Mouse (Mus musculus) adrenal gland, adult (tissue): ENCODE measurements at regions not wholly inside any gene's neighbourhood (a gene's known extent, or its start where the extent isn't known, plus 50 kb on each side); places are given as distances from the start of the nearest gene placed in this dataset.

Experiments
- DNase-seq, 2 experiments: peaks; one replicate each; pipeline ENCODE4 v3.0.0; 2022 to 2023; ENCODE audit warnings: low spot score in 1 of 2; ENCODE audit not compliant: inconsistent age in 2 of 2

DNA sequence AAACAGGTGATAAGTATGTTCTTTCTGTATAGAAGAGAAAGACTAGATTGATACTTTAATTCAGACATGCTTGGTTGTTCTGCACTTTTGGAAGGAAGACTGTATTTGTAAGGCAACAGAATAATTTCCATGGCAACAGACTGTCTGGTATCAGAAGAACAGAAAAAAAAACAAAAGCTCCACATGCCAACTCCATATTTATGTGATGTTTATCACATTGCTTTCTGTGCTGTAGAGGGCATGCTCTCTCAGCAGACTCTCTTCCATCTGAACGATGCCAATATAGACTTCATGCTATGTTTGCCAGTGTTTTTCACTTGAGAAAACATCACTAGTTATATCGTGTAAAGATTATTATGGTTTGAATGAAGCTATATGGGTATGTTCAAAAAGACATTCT, 1333.5 kb downstream of the Gsdmc2 start:
- DNase-seq: no peak

DNA sequence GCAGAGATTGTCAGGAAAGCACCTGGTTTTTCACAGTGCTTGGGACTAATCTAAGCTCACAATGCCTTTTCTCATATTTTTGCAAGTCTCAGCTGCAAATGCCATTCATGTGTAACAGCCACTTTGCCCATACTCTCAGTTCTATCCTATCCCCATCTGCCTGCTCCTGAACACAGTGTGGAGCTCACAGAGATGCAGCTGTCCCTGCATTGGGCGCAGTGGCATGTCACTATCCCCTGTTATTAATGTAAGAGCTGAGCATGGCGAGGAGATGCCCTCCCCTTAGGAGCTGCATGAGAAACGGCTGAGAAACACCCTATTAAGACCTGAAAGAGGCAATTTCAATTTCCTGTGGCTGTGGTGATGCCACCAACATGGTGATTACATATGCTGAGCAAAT, 1341.1 kb downstream of the Gsdmc2 start:
- DNase-seq: no peak

DNA sequence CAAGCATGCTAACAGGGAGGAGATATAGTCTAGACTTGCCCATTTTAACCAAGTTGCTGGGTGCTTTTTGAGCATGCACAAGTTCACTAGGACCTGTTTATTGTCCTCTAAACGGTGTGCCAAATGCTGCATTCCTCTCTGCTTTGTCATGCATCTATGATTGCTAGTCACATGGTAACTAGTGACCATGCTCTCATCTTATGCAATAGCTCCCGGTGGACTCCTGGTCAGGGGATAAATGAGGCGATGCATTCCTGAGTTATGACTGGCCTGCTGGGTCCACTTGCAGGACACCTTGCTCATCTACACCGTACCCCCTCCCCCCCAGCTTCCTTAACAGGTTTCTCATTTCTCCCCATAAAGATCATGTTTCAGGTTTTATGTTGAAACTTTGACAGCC, 1344.0 kb downstream of the Gsdmc2 start:
- peak; percentile 32 to 83 for DNase-seq

DNA sequence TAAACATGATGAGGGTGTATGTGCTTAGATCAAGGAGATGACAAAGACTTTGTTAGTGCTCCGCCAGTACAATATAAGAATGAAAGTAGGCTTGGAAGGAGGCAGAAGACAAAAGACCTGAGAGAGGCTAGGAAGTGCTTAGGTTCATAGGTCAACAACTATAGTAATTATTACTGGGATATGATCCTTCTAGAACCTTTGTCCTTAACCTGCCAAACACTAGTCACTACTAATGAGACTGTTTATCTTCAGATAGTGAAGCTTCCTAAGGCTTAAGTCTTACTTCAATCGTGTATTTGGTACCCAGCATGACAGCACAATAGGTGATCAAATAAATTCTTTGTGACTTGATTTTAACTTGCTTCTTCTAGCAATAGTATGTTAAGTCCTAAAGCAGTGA, 1344.5 kb downstream of the Gsdmc2 start:
- no peak for DNase-seq

DNA sequence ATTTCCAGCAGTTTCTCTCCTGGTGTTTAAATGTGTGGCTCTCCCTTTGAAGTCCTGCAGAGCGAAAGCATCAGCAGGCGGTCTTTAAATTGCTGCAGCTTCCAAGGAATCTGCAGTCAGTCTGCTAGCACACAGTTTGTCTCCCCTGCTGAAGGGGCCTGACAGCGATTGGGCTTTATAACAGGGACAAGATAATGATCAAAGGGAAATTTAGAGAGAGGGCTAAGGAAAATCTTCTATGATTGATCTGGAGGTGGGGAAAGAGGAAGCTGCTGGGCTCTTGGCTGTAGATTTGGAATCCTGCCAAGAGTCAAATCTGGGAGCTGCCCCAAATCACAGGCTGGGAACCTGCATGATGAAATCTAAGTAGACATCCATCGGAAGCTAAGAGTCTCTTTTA, 1348.8 kb downstream of the Gsdmc2 start:
- peak; percentile 19 to 73 for DNase-seq

DNA sequence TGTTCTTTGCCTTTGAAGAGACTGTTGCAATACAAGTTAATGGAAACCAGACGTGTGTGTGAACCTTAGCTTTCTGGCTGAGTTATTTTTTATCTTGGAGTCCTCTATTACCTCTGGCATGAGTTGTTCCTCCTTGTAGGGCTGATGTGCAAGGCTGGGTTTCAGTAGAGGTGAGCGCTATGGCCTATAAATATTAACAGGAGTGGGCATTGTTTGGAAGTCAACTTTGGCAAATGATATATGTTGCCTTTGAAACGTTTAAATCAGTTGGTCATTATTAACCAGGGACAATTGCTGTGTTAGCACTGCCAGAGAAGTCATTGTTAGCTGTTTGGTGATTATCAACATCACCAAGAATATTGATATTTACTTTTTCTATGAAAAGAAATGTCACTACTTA, 1352.6 kb downstream of the Gsdmc2 start:
- DNase-seq: no peak

DNA sequence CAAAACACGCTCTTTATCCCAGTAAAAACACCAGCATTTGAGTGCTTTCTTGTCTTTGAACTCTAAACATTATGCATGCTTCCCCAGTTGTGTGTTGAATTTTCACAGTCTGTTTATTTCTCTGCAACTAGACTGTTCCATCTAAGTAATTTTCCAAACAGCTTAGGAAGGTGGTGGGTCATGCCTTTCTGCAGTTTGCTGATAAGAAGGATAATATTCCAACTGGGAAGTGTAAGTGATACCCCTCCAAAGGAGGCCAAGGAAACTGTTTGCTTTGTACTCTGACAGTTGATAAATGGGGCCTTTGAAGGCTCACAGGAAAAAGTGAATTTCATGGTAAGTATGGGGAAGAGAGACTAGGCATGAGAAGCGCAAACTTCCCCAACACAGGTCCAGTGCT, 1354.4 kb downstream of the Gsdmc2 start:
- DNase-seq: peak in 1 of 2 experiments; percentile 55

DNA sequence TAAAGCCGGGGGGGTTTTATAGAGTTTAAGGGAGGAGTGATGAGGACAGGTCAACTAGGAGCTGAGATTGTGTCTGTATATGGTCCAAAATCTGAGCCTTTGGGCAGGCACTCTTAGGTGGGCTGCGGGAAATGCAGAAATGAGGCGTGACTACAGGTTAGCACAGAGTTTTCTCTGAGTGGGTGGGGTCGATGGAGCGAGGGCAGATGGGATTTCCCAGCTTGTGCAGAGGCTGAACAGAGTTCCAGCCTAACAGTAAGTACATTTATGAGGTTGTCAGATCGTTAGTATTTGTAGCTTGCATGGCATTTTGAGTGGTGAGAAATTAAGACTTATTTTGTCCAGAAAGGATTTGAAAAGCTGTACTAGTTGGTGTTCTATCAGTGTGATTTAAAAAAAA, 1358.4 kb downstream of the Gsdmc2 start:
- no peak for DNase-seq

DNA sequence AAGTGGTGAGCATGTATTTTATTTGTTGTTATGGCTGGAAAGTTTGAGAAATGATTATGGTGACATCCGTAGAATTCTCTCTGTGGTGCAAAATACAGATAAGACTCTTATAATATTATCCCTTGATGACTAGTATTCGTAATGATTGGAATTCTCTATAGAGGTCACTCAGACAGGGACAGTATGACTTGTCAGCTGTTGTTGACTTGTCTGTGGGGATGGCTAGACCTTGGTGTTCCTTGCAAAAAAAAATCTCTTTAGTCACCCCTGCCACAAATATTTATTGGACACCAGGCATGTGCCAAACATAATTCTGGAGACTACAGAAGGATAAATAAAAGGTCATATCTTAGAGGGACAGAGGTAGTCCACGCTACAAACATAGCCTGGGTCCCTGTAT, 1360.6 kb downstream of the Gsdmc2 start:
- peak in 1 of 2 experiments; percentile 66 for DNase-seq

GRCm38 (mm10) chr15:62483534-62483933, 1361.4 kb downstream of the Gsdmc2 start:
- no peak for DNase-seq

GRCm38 (mm10) chr15:62482357-62482756, 1362.6 kb downstream of the Gsdmc2 start:
- DNase-seq: no peak

DNA sequence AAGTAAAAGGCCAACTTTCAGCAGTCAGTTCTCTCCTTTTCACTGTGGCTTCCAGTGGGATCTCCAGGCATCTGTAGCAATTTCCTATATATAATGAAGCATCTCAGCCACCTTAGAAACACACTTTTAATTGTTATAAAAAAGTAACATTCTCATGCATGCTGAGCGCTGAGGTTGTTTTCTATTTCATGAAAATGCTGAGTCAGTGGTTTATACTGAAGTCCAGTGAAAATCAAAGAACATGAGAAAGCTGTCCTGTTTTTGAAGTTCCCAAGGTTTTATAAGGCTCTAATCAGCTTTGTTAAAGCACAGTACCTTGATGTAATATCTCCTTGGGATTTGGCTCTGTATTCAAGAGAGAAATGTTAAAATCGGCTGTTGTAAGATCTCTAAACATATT, 1367.2 kb downstream of the Gsdmc2 start:
- DNase-seq: no peak

- no peak for DNase-seq
These were observed 1368.5 kb downstream of the Gsdmc2 start for GRCm38 (mm10) chr15:62476452-62476851.

GRCm38 (mm10) chr15:62470683-62471331, 1374.2 kb downstream of the Gsdmc2 start:
- no peak for DNase-seq

DNA sequence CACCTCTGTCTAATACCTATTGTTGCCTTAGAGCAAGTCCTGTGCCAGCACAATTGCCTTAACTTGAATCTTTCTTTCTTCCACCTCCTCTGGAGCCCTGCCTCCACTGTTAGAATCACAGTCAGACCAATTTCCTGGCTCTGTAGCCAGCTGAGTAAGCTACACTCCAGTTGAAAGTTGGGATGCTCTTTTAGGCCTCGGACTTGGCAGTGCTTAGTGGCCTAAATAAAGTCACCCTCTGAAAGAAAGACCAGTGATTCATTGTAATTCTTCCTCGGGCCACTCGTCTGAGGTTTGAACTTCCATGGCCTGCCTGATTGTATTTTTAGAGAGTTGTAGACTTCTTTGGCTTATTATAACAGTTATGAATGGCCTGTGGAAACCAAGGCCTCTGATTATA, 1376.9 kb downstream of the Gsdmc2 start:
- DNase-seq: peak in 1 of 2 experiments; percentile 63

DNA sequence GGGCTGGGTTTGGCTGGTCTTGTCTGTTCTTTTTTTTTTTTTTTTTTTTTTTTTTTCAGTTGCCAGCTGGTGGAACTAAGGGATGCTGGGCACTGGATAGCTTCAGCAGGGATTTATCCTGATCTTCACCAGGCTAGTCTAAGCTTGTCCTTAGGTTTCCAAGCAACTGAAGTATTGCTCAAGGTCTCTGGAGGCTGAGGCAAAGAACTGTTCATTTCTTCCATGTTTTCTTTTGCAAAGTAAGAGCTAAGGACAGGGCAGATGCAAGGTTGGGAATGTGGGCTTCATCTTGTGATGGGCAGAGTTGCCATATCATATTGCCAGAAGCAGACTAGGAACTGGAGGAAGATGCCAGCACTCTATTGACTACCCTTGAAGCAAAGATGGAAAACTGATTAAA, 1378.1 kb downstream of the Gsdmc2 start:
- no peak for DNase-seq

GRCm38 (mm10) chr15:62465026-62465839, 1379.7 kb downstream of the Gsdmc2 start:
- no peak for DNase-seq

DNA sequence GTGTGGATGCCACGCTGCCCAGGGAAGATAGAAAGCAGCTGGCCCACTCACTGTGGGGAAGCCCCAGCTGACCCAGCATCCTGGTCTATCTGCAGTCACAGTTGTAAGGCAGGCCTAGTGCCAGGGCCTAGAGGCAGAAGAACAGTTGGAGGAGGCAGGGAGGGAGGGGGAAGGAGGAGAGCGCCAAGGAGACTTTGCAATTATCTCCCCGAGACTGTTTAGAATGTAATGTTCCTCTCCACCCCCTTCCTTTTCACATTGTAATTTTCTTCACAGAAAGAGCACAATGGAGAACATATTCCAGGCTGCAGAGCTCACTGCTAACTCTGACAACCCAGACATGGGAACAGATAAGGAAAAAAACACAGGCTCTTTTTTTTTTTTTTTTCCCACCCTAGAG, 1382.3 kb downstream of the Gsdmc2 start:
- DNase-seq: peak in 1 of 2 experiments; percentile 39

DNA sequence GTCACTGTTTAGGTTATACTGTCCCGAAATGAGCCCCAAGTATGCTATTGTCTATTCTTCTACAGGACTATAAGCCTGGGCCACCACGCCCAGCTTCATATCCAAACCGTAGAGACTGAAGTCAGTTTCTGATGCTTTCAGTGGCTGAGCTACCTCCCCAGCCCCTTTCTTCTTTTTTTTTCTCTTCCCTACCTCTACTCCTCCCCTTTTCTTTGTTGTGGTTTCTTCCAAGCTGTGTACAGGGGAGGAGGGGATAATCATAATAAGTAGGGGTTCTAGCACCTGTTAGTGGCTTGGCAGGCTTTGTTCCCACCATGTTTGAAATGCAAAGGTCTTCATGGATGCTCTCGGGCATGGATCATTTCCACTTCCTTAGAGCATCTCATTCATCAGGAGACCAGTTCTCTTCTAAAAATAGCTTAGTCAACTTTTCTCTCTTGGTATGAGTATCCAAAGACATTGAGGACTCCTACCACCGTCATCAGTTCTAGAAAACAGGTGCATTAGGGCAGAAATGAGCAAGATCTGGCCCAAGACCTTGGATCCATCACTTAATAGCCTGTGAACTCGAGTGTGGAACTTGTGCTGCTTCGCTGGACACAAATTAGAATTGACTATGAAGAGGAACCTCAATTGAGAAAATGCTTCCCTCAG, 1383.5 kb downstream of the Gsdmc2 start:
- no peak for DNase-seq

- no peak for DNase-seq
These were observed 1384.3 kb downstream of the Gsdmc2 start for GRCm38 (mm10) chr15:62460724-62461123.

GRCm38 (mm10) chr15:62460026-62460607, 1384.9 kb downstream of the Gsdmc2 start:
- no peak for DNase-seq

GRCm38 (mm10) chr15:62457990-62458389, 1387.0 kb downstream of the Gsdmc2 start:
- no peak for DNase-seq
